Mouse (Mus musculus) bone marrow macrophage, adult 2 months (primary cell): ENCODE data around the gene Dhx16. TPM values are rescaled to one million over a fixed set of nuclear protein-coding genes. Genes with fewer than 3 reads are reported as not detected.

Experiments used
- H3K27ac ChIP-seq: 2 replicates; pipeline ENCODE4 v1.5.1; 2012; ENCODE audit warnings: low read depth, low read length; ENCODE audit not compliant: insufficient read depth
- H3K4me1 ChIP-seq: 2 replicates; pipeline ENCODE4 v1.6.1; 2012; ENCODE audit warnings: low read length; ENCODE audit not compliant: control insufficient read depth, insufficient read depth
- H3K4me3 ChIP-seq: 2 replicates; pipeline ENCODE4 v1.5.1; 2012; ENCODE audit warnings: mild to moderate bottlenecking, low read length, moderate library complexity; ENCODE audit not compliant: insufficient read depth
- CTCF ChIP-seq: IDR thresholded peaks from 2 replicates; pipeline ENCODE4 v1.5.1; 2012; ENCODE audit warnings: low read depth, mild to moderate bottlenecking, low read length, moderate library complexity
- POLR2A ChIP-seq: IDR thresholded peaks from 2 replicates; pipeline ENCODE4 v1.6.1; 2012; ENCODE audit warnings: mild to moderate bottlenecking, low read depth, low read length, borderline replicate concordance
- polyA plus RNA-seq: library from polyadenylated mRNA; stranded (reverse); fragments of >200 nt; gene quantifications from 2 replicates; pipeline ENCODE4 v1.2.4, GENCODE M21; 2012; ENCODE audit not compliant: missing spikeins, insufficient read depth, insufficient read length

Dhx16 gene
- polyA plus RNA-seq, 1 experiment: 57.5 TPM

- peak overlapping the region; percentile 99 for H3K27ac ChIP-seq
- peaks cover 21% of the 10 kb centered on the region for H3K4me1 ChIP-seq
- no peak for TF ChIP-seq CTCF
- TF ChIP-seq POLR2A: no peak
- peak overlapping the region; percentile 98 for H3K4me3 ChIP-seq
Measured at GRCm38 (mm10) chr17:35869346-35870067, 10.1 kb upstream of the Dhx16 start.

- H3K4me3 ChIP-seq: peak overlapping the region; percentile 98
- peak overlapping the region; percentile 99 for H3K27ac ChIP-seq
- peaks cover 14% of the 10 kb centered on the region for H3K4me1 ChIP-seq
- no peak for TF ChIP-seq POLR2A
- 0 out of 2 replicates have a peak, but pooled peaks have one; percentile 7 for TF ChIP-seq CTCF
Measured at GRCm38 (mm10) chr17:35870151-35870883, 9.3 kb upstream of the Dhx16 start.

- Histone ChIP-seq H3K4me3 (peak overlapping the region; percentile 98), H3K27ac (peak overlapping the region; percentile 99), H3K4me1 (peaks cover 14% of the 10 kb centered on the region)
- TF ChIP-seq POLR2A (no peak), CTCF (0 out of 2 replicates have a peak, but pooled peaks have one; percentile 30)
Measured at GRCm38 (mm10) chr17:35870884-35871696, 8.5 kb upstream of the Dhx16 start.

GRCm38 (mm10) chr17:35873774-35874519 lies 5.7 kb upstream of the Dhx16 start:
- peak overlapping the region; percentile 2; the same call in 1 of the 2 replicates for H3K27ac ChIP-seq
- TF ChIP-seq CTCF (peak; percentile 77; the same call in 1 of the 2 replicates), POLR2A (no peak)
- peaks cover 14% of the 10 kb centered on the region for H3K4me1 ChIP-seq
- H3K4me3 ChIP-seq: peak overlapping the region; percentile 21

GRCm38 (mm10) chr17:35874721-35875120 lies 4.9 kb upstream of the Dhx16 start:
- no peak overlapping the region for H3K27ac ChIP-seq
- TF ChIP-seq POLR2A: no peak

GRCm38 (mm10) chr17:35882924-35883323 lies 3.3 kb downstream of the Dhx16 start:
- Histone ChIP-seq H3K4me3 (no peak overlapping the region), H3K4me1 (peaks cover 6% of the 10 kb centered on the region), H3K27ac (no peak overlapping the region)
- TF ChIP-seq CTCF (no peak), POLR2A (no peak)

More at GRCm38 (mm10) chr17:35874721-35875120, 4.9 kb upstream of the Dhx16 start:
- H3K4me1 ChIP-seq: peaks cover 14% of the 10 kb centered on the region
- H3K4me3 ChIP-seq: no peak overlapping the region

- no peak overlapping the region for H3K27ac ChIP-seq
- TF ChIP-seq CTCF (no peak), POLR2A (no peak)
- H3K4me3 ChIP-seq: no peak overlapping the region
- peaks cover 6% of the 10 kb centered on the region for H3K4me1 ChIP-seq
Measured at GRCm38 (mm10) chr17:35883777-35884176, 4.2 kb downstream of the Dhx16 start.

- TF ChIP-seq CTCF (no peak), POLR2A (no peak)
- Histone ChIP-seq H3K27ac (no peak overlapping the region), H3K4me1 (no peaks in the 10 kb centered on the region), H3K4me3 (no peak overlapping the region)
Measured at GRCm38 (mm10) chr17:35887725-35888124, 8.1 kb downstream of the Dhx16 start.
